Mouse (Mus musculus) erythroblast, embryonic 14.5 days (primary cell): ENCODE measurements around the gene Spcs3.

Source experiments
- GATA1 ChIP-seq: IDR thresholded peaks from 2 replicates; pipeline ENCODE4 v1.6.1; 2012; ENCODE audit warnings: low read length, inconsistent platforms, mixed read lengths
- TAL1 ChIP-seq: IDR thresholded peaks from 3 replicates; pipeline ENCODE4 v1.6.1; 2012; ENCODE audit warnings: low read length, inconsistent platforms, mixed read lengths

GRCm38 (mm10) chr8:54518756-54519460 lies 10.9 kb downstream of the Spcs3 start:
- TF ChIP-seq TAL1 (no peak), GATA1 (no peak)
